Mouse (Mus musculus): ENCODE data around the gene Tti1. TPM values are rescaled to one million over a fixed set of nuclear protein-coding genes. Genes with fewer than 3 reads are reported as not detected.

The Tti1 gene
- polyA plus RNA-seq, 1 experiment from 2014 or later, result 13.6 TPM

- Histone ChIP-seq H3K4me3 (replicated peaks; ENCODE audit: low read depth, low read length) (no peak overlapping the region), H3K36me3 (ENCODE audit: insufficient read depth, low read length) (no peaks in the 10 kb centered on the region), H3K27me3 (ENCODE audit: insufficient read depth, low read length) (no peaks in the 10 kb centered on the region), H3K9ac (ENCODE audit: low read depth, low read length) (no peak overlapping the region), H3K9me3 (replicated peaks; ENCODE audit: low read length) (no peaks in the 10 kb centered on the region), H3K4me2 (ENCODE audit: low read length) (no peak overlapping the region; the same call in 1 of the 2 replicates), H3K27ac (no peak overlapping the region), H3K4me1 (replicated peaks; ENCODE audit: insufficient read depth, low read length) (0 out of 2 replicates have a peak, but pooled peaks cover 2% of the 10 kb centered on the region)
- DNase-seq (ENCODE audit: low spot score) (peak; percentile 47), ATAC-seq (replicated peaks; ENCODE audit: low FRiP score, low read depth) (no peak)
- 2% methylated on average over 7 of the region's 7 CpGs for WGBS
- TF ChIP-seq CTCF (IDR thresholded peaks at IDR 0.05; ENCODE audit: low read depth), result no peak
Measured at GRCm38 (mm10) chr2:157975595-157975994, 52.6 kb downstream of the Tti1 start.

- Histone ChIP-seq H3K27ac (no peak overlapping the region), H3K4me2 (ENCODE audit: low read length) (no peak overlapping the region; the same call in 1 of the 2 replicates), H3K4me1 (replicated peaks; ENCODE audit: insufficient read depth, low read length) (0 out of 2 replicates have a peak, but pooled peaks cover 2% of the 10 kb centered on the region), H3K4me3 (replicated peaks; ENCODE audit: low read depth, low read length) (no peak overlapping the region), H3K27me3 (ENCODE audit: insufficient read depth, low read length) (no peaks in the 10 kb centered on the region), H3K9ac (ENCODE audit: low read depth, low read length) (0 out of 2 replicates have a peak overlapping the region, but pooled peaks have one; percentile 13), H3K36me3 (ENCODE audit: insufficient read depth, low read length) (no peaks in the 10 kb centered on the region), H3K9me3 (replicated peaks; ENCODE audit: low read length) (no peaks in the 10 kb centered on the region)
- peak; percentile 21 for DNase-seq (ENCODE audit: low spot score)
- WGBS, result 2% methylated on average over 23 of the region's 23 CpGs
- no peak for TF ChIP-seq CTCF (IDR thresholded peaks at IDR 0.05; ENCODE audit: low read depth)
- no peak for ATAC-seq (replicated peaks; ENCODE audit: low FRiP score, low read depth)
Measured at GRCm38 (mm10) chr2:157974604-157975501, 53.4 kb downstream of the Tti1 start.

GRCm38 (mm10) chr2:157970669-157971068 is 57.6 kb downstream of the Tti1 start:
- no peaks in the 10 kb centered on the region for H3K9me3 ChIP-seq (replicated peaks; ENCODE audit: low read length)
- TF ChIP-seq CTCF (IDR thresholded peaks at IDR 0.05; ENCODE audit: low read depth), result no peak
- H3K27ac ChIP-seq, result no peak overlapping the region
- H3K4me3 ChIP-seq (replicated peaks; ENCODE audit: low read depth, low read length), result no peak overlapping the region
- ATAC-seq (replicated peaks; ENCODE audit: low FRiP score, low read depth), result no peak
- H3K9ac ChIP-seq (ENCODE audit: low read depth, low read length), result no peak overlapping the region
- DNase-seq (ENCODE audit: low spot score), result peak; percentile 88
- H3K36me3 ChIP-seq (ENCODE audit: insufficient read depth, low read length), result no peaks in the 10 kb centered on the region
- H3K4me1 ChIP-seq (replicated peaks; ENCODE audit: insufficient read depth, low read length), result 0 out of 2 replicates have a peak, but pooled peaks cover 2% of the 10 kb centered on the region
- no peaks in the 10 kb centered on the region for H3K27me3 ChIP-seq (ENCODE audit: insufficient read depth, low read length)
- no peak overlapping the region for H3K4me2 ChIP-seq (ENCODE audit: low read length)
- 1% methylated on average over 3 of the region's 3 CpGs for WGBS

- WGBS, result 55% methylated on average over 6 of the region's 6 CpGs
- no peak for DNase-seq (ENCODE audit: low spot score)
- Histone ChIP-seq H3K4me2 (ENCODE audit: low read length) (no peak overlapping the region), H3K27me3 (ENCODE audit: insufficient read depth, low read length) (no peaks in the 10 kb centered on the region), H3K9ac (ENCODE audit: low read depth, low read length) (no peak overlapping the region), H3K4me3 (replicated peaks; ENCODE audit: low read depth, low read length) (no peak overlapping the region), H3K27ac (no peak overlapping the region), H3K36me3 (ENCODE audit: insufficient read depth, low read length) (no peaks in the 10 kb centered on the region), H3K9me3 (replicated peaks; ENCODE audit: low read length) (no peaks in the 10 kb centered on the region), H3K4me1 (replicated peaks; ENCODE audit: insufficient read depth, low read length) (no peaks in the 10 kb centered on the region)
- no peak for TF ChIP-seq CTCF (IDR thresholded peaks at IDR 0.05; ENCODE audit: low read depth)
- no peak for ATAC-seq (replicated peaks; ENCODE audit: low FRiP score, low read depth)
Measured at GRCm38 (mm10) chr2:157970124-157970523, 58.1 kb downstream of the Tti1 start.

- WGBS, result 9% methylated on average over 3 of the region's 3 CpGs
- Histone ChIP-seq H3K4me3 (replicated peaks; ENCODE audit: low read depth, low read length) (no peak overlapping the region), H3K9me3 (replicated peaks; ENCODE audit: low read length) (no peaks in the 10 kb centered on the region), H3K27me3 (ENCODE audit: insufficient read depth, low read length) (no peaks in the 10 kb centered on the region), H3K4me1 (replicated peaks; ENCODE audit: insufficient read depth, low read length) (no peaks in the 10 kb centered on the region), H3K27ac (no peak overlapping the region), H3K36me3 (ENCODE audit: insufficient read depth, low read length) (no peaks in the 10 kb centered on the region), H3K9ac (ENCODE audit: low read depth, low read length) (no peak overlapping the region), H3K4me2 (ENCODE audit: low read length) (no peak overlapping the region)
- ATAC-seq (replicated peaks; ENCODE audit: low FRiP score, low read depth) (no peak), DNase-seq (ENCODE audit: low spot score) (no peak)
- no peak for TF ChIP-seq CTCF (IDR thresholded peaks at IDR 0.05; ENCODE audit: low read depth)
Measured at GRCm38 (mm10) chr2:157967856-157968255, 60.4 kb downstream of the Tti1 start.

GRCm38 (mm10) chr2:157957707-157958108 is 70.5 kb downstream of the Tti1 start:
- Histone ChIP-seq H3K9me3 (replicated peaks; ENCODE audit: low read length) (no peaks in the 10 kb centered on the region), H3K4me1 (replicated peaks; ENCODE audit: insufficient read depth, low read length) (no peaks in the 10 kb centered on the region), H3K27ac (no peak overlapping the region), H3K4me3 (replicated peaks; ENCODE audit: low read depth, low read length) (no peak overlapping the region), H3K36me3 (ENCODE audit: insufficient read depth, low read length) (no peaks in the 10 kb centered on the region), H3K27me3 (ENCODE audit: insufficient read depth, low read length) (no peaks in the 10 kb centered on the region), H3K9ac (ENCODE audit: low read depth, low read length) (no peak overlapping the region), H3K4me2 (ENCODE audit: low read length) (no peak overlapping the region)
- 1% methylated on average over 2 of the region's 2 CpGs for WGBS
- DNase-seq (ENCODE audit: low spot score) (peak; percentile 35), ATAC-seq (replicated peaks; ENCODE audit: low FRiP score, low read depth) (0 out of 2 replicates have a peak, but pooled peaks have one; percentile 40)
- no peak for TF ChIP-seq CTCF (IDR thresholded peaks at IDR 0.05; ENCODE audit: low read depth)

Measured in kidney, postnatal 0 days (tissue).